ENCODE assay signal across 8 mouse cellular contexts in genomic region chr16:50254522-50255159, GRCm38 (mm10).
DNase-seq lines count a peak whose midpoint lies in the region; ATAC-seq and TF ChIP-seq lines count a peak whose summit lies in the region.

No protein-coding gene starts in this region.

- no peaks in the 10 kb centered on the region for H3K4me1 ChIP-seq in lung, postnatal 0 days (ENCODE audit: insufficient read depth, low read depth, low read length)

- H3K4me2 ChIP-seq in lung, postnatal 0 days (replicated peaks; ENCODE audit: low read depth, low read length) = no peak overlapping the region

- DNase-seq in cerebellum, postnatal 36 days = no peak
- peak; percentile 15 to 57 for DNase-seq in left cerebral cortex, postnatal 14 days (ENCODE audit: low spot score in 2 of 2)
- DNase-seq in left cerebral cortex, adult 11 months (ENCODE audit: low spot score) = no peak
- DNase-seq in c-Kit-positive CD71-positive TER-119-negative erythroid progenitor cells, embryonic 14.5 days (ENCODE audit: low read depth) = peak; percentile 21
- DNase-seq in lung, postnatal 0 days (ENCODE audit: low spot score) = peak; percentile 71
- DNase-seq in spleen, postnatal 4 days (ENCODE audit: low spot score in 2 of 2) = no peak
- no peak for DNase-seq in adrenal gland, adult 8-10 months

- ATAC-seq in cerebellum, adult (ENCODE audit: insufficient number of reproducible peaks, low FRiP score, low TSS enrichment) = 0 out of 2 replicates have a peak, but pooled peaks have one; percentile 26
- ATAC-seq in lung, postnatal 0 days = no peak

- H3K36me3 ChIP-seq in lung, postnatal 0 days (ENCODE audit: insufficient read depth, low read length) = no peaks in the 10 kb centered on the region

- no peak for TF ChIP-seq EP300 in lung, postnatal 0 days (IDR thresholded peaks at IDR 0.05)

- no peak overlapping the region for H3K4me3 ChIP-seq in lung, postnatal 0 days (ENCODE audit: low read depth, low read length)

- peak; percentile 70 for TF ChIP-seq CTCF in lung, postnatal 0 days (IDR thresholded peaks at IDR 0.05)

- H3K27me3 ChIP-seq in lung, postnatal 0 days (replicated peaks; ENCODE audit: insufficient read depth, low read length) = no peaks in the 10 kb centered on the region

- H3K9ac ChIP-seq in lung, postnatal 0 days (replicated peaks; ENCODE audit: low read depth) = no peak overlapping the region

- H3K27ac ChIP-seq in lung, postnatal 0 days (ENCODE audit: low read length) = no peak overlapping the region

- no peaks in the 10 kb centered on the region for H3K9me3 ChIP-seq in lung, postnatal 0 days (ENCODE audit: low read length)

- intact Hi-C loops in left cerebral cortex, postnatal 14 days (cut with DNase I) = loop anchor here (2.0 to 10.0 kb wide), 3 partner anchors 38 to 482 kb away; no protein-coding TSS in a partner anchor

- 42% methylated on average over 5 of the region's 5 CpGs for WGBS in lung, postnatal 0 days

Comparison
In these comparisons a context has a peak if more than half of its experiments do, and no peak if none do; other contexts are left out.
1. DNase-seq: peak in left cerebral cortex, postnatal 14 days (2 of 2), c-Kit-positive CD71-positive TER-119-negative erythroid progenitor cells, embryonic 14.5 days (single experiment) and lung, postnatal 0 days (single experiment); none in cerebellum, postnatal 36 days (0 of 2), left cerebral cortex, adult 11 months (single experiment), spleen, postnatal 4 days (0 of 2) and adrenal gland, adult 8-10 months (single experiment).